Mouse (Mus musculus): ENCODE measurements around the gene Taar7a.

Taar7a gene

DNA sequence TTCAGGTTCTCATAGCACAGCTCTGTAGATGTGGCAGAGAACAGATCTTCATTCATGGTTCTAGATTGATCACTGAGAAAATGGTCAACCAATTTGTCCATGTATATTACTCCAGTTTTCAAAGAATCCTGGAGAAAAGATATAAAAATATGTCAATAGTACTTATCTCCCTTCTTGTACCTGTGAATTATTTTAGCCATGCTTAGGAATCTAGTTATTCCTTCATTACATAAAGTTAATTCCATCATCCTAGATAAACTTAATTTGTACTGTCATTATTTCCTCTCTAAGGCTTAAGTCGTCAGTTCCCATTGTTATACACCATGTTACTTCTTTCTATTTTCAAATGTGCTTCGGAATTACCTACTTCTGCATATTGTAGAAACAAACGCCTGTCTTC, at the start of gene Taar7a:
Taar7a (minus strand) TSS at position 101 of the 400 bp plus-strand sequence.
- DNase-seq (ENCODE audit: low spot score in 2 of 2) = no peak

DNA sequence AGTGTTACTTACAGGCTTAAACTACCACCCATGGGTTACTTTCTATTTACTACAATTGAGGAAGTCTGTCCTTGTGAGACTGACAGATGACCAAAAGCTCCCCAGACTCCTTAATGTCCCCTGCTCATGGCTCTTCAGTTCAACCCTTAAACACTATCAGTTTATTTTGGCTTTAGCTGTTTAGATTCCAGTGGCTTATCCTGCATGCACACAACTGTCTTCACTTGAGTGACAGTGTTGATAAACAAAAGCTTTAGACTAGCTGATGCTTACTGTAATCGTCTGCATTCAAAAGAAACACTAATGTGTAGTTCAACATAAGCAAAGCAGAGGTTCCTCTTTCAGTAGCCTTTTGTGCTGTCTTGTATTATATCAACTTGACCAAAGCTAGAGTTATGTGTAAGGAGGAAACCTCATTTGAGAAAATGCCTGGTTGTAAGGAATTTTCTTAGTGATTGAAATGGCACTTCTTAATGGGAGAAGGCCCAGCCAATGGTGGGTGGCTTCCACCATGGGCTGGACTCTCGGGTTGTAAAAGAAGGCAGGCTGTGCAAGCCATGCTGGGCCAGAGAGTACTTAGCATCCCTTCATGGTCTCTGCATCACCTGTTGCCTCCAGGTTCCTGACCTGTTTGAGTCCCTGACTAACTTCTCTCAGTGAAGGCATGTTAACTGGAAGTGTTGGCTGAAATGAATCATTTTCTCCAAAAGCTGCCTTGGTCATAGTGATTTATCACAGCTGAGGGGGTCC, 47.0 kb upstream of the Taar7a start:
- no peak for DNase-seq (ENCODE audit: low spot score in 2 of 2)

DNA sequence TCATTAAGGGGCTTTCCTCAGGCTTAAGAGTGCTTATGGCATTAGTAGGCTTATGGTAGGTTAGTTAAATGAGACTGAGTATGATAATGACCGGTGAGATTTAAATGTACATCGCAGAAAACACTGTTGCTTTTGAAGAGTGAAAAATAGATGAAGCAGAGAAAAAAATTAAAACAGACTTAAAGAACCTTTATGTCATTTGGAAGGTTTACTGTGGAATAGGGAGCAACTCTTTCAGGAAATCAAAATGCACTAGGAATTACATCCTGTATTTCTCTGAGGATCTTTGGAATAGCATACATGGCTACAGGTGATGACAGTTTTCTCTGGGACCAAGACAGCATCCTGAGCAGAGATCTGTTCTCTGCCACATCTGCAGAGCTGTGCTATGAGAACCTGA, 44.0 kb upstream of the Taar7a start, which contains the start of gene Taar7e:
Taar7e (plus strand) TSS at position 301 of the 400 bp plus-strand sequence.
- no peak for DNase-seq (ENCODE audit: low spot score in 2 of 2)

DNA sequence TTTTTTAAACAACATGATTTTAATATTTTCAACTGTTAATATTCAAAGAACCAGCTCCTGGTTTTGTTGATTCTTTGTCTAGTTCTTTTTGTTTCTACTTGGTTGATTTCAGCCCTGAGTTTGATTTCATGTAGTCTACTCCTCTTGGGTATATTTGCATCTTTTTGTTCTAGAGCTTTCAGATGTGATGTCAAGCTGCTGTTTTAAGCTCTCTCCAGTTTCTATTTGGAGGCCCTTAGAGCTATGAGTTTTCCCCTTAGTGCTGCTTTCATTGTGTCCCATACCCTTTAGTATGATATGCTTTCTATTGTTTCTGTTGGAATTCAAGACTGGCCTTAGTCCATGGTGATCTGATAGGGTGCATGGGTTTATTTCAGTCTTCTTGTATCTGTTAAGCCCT, 38.1 kb upstream of the Taar7a start:
- DNase-seq (ENCODE audit: low spot score in 2 of 2) = no peak

DNA sequence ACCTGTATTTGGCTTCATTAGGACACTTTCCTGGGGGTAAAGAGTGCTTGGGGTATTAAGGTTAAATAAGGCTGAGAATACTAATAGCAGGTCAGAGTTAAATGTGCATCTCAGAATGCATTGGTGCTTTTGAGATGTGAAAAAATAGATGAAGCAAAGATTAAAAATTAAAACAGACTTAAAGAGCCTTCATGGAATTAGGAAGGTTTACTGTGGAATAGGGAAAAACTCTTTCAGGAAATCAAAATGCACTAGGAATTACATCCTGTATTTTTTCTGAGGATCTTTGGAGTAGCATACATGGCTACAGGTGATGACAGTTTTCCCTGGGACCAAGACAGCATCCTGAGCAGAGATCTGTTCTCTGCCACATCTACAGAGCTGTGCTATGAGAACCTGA, 33.6 kb upstream of the Taar7a start, which contains the start of gene Taar7d:
Taar7d (plus strand) TSS at position 301 of the 400 bp plus-strand sequence.
- no peak for DNase-seq (ENCODE audit: low spot score in 2 of 2)

DNA sequence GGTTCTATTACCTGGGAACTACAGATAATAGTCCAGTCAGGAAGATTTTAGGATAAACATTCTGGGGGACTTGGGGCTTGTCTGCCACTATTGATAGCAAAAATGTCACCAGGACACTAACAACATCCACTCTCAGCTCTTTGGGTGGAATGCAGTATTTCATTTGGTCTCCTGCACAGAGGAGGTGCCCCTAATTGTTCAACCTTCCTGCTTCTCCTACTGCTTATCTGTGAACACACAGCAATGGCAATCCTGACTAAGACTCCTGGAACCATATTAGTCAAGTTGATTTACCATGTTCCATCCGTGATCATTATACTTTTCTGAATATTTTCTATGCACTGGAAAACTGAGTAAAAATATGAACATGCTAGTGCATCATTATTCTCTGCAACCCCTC, 14.9 kb upstream of the Taar7a start:
- no peak for DNase-seq (ENCODE audit: low spot score in 2 of 2)

DNA sequence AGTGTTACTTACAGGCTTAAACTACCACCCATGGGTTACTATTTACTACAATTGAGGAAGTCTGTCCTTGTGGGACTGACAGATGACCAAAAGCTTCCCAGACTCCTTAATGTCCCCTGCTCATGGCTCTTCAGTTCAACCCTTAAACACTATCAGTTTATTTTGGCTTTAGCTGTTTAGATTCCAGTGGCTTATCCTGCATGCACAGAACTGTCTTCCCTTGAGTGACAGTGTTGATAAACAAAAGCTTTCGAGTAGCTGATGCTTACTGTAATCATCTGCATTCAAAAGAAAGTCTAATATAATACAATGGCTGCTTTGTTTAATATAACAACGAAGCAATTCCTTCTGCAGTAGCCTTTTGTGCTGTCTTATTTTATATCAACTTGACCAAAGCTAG, 13.8 kb upstream of the Taar7a start:
- DNase-seq (ENCODE audit: low spot score in 2 of 2) = no peak

DNA sequence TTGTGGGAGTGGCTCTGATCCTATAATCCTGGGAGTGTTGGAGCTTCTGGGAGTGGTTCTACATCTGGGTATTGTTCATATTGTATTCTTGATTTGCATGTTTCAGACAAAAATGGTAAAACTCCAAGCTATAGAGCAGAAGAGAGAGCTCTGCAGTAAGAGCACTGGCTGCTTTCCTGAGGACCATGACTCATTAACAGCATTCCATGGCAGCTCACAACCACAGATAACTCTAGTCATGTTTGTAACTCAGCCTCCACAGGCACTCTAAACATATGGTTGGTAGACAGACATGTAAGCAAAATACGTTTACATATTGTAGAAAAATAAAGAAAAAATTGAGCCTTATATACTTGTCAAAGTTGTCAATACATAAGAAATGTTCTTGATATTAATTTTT, 13.2 kb upstream of the Taar7a start:
- DNase-seq (ENCODE audit: low spot score in 2 of 2) = no peak

DNA sequence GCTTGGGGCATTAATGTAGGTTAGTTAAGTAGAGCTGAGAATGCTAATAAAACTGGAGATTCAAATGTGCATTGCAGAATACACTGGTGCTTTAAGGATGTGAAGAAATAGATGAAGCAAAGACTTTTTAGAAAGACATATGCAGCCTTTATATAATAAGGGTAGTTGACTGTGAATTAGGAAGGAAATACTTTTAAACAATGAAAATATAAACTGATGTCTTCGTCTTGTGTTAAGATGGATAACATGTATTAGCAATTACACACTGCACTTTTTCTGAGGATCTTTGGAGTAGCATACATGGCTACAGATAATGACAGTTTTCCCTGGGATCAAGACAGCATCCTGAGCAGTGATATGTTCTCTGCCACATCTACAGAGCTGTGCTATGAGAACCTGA, 6.4 kb upstream of the Taar7a start, which contains the start of gene Taar7b:
Taar7b (plus strand) TSS at position 301 of the 400 bp plus-strand sequence.
- no peak for DNase-seq (ENCODE audit: low spot score in 2 of 2)

DNA sequence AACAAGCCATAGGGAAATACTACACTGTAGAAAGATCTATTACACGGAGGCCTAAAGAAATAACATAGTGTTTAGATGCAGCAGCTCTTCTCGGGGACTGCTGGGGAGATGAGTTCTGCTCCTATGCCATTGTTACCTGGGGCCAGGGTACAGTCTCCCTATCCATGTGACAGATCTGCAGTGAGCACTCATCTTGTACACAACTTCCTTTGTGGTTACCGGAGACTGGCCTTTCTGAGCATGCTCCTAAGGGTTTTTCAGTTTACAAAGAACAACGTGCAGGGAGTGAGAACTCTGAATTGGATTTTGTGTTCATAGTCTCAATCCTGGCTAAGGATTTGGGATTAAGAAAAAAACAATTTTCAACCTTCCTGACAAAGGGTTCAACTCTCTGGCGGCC, 6.9 kb downstream of the Taar7a start:
- no peak for DNase-seq (ENCODE audit: low spot score in 2 of 2)

DNA sequence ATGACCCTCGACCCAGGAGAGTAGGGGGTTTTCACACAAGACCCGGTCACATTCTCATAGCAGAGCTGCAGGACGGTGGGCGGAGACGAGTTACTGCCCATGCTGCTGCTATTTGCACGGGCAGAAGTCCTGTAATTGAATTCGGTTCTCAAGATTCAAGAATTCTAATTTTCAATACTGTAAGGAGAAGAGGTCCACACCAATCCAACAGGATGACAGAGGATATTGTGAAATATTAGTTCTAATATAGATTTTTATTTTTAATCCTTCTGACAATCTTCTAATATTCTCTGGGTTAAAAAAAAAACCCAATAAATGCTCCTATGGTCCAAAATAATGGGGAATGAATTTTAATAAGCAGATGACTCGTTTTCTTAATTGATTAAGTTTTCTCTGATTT, 7.7 kb downstream of the Taar7a start, which contains the start of gene Taar6:
Taar6 (minus strand) TSS at position 101 of the 400 bp plus-strand sequence.
- no peak for DNase-seq (ENCODE audit: low spot score in 2 of 2)

DNA sequence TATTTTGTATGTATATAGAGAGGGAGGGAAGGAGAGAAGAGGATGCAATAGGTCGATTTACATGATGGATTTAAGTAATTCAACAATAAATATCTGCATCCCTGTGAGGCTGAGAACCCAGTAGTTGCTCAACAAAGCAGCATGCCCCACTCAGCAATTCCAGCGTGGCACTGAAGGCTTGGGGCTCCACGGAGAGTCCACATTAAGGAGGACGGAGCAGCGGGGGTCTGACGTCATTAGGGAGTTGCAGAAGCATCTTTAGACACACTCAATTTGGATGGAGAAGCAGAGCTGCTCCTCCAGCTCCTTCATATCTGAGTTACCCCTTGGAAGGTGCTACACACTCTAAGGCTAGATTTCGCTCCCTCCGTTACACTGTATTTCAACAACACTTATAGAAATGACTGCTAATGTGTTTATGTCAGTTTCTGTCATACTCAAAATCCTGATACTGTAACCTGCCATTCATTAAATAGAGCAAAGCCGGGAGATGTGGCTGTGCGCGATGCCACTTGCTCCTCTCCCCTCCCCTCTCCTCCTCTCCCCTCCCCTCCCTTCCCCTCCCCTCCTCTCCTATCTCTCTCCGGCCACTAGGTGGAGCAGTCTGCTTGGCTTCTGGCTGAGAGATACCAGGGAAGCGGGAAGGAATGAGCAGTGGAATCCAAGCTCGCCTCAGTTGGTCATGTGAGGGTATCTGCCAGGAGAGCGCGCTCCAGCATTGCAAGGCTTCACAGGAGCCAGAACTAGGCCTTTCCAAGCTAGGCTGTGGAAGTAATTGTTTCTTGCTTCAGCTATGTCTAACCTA, 14.2 kb downstream of the Taar7a start:
- DNase-seq (ENCODE audit: low spot score in 2 of 2) = peak; percentile 31 to 47

DNA sequence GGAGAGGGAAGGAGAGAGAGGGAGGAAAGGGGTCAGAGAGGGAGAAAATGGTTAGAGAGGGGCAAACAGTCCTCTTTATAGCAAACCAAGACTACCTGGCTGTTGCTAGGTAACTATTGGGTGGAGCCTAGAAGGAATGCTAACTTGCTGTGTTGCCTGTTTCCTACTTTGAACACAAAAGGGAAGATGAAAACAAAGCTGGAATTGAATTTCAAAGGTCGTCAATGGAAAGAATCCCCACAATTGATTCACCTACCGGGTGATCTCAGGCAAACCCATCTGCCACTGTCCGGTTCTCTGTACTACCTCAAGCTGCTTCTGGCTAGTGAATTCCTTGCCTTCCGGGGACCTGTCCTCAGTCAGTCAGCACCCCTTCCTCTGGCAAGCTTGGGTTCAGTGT, 15.3 kb downstream of the Taar7a start:
- no peak for DNase-seq (ENCODE audit: low spot score in 2 of 2)

DNA sequence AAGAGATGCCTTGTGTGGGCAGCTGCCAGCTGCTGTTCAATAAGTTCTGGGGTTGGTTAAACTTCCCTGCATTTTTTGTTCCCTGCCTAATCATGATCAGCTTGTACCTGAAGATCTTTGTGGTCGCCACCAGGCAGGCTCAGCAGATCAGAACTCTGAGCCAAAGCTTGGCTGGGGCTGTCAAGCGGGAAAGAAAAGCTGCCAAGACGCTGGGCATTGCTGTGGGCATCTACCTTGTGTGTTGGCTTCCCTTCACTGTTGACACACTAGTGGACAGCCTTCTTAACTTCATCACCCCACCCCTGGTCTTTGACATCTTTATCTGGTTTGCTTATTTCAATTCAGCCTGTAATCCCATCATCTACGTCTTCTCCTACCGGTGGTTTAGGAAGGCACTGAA, 22.0 kb downstream of the Taar7a start:
- DNase-seq (ENCODE audit: low spot score in 2 of 2) = no peak

DNA sequence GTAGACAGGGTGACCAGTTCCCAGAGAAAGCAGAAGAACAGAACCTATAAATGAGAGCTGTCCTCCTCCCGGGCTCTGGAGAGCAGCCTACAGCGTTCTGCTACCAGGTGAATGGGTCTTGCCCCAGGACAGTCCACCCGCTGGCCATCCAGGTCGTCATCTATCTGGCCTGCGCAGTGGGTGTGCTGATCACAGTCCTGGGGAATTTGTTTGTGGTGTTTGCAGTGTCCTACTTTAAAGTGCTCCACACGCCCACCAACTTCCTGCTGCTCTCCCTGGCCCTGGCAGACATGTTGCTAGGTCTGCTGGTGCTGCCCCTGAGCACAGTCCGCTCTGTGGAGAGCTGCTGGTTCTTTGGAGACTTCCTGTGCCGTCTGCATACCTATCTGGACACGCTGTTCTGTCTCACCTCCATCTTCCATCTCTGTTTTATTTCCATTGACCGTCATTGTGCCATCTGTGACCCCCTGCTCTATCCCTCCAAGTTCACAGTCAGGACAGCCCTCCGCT, 22.6 kb downstream of the Taar7a start, which contains the start of gene Taar5:
Taar5 (plus strand) TSS at position 51 of the 510 bp plus-strand sequence.
- DNase-seq (ENCODE audit: low spot score in 2 of 2) = no peak

DNA sequence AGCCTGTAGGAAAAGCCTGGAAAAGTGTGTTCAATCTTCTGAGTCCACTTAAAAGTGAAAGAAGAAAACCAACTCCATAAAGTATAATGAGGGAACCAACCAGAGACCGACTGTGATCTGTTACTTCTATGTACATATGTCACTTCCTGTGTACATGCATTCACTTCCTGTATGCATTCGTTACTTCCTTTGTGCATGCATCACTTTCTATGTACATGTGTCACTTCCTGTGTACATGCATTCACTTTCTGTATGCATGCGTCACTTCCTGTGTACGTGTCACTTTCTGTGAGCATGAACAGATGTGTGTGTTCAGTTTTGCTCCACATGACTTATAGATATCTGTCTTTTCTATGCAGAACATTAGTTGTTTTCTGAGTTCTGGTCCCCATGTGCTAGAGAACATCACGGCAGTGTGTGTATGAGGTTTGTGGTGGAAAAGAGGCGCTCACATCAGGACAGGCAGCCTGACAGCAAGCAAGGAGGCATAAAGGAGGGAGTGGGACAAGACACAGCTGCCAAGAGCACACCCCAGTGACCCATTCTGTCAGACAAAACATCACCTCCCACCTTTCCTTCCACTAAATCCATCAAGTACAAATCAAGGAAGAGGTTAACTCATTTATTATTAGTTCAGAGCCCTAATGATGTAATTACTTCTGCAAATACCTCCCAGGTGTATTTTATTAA, 28.2 kb downstream of the Taar7a start:
- DNase-seq (ENCODE audit: low spot score in 2 of 2) = no peak

DNA sequence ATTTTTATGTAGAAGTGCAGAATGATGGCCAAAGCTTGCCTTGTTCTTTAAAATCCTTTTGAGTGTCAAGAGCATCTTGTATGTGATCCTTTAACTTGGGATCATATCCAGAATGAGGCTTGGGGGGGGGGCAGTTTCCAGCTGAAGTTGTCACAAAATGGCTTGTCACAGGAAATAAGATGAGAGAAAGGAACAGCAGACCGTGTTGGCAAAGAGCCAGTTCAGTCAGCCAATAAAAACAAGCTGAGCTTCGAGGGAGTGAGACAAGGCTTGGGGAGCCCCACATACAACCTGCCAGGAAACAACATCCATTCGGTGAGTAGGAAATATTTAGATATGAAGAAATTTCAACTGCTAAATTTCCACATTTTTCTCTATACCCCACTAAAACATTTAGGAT, 29.8 kb downstream of the Taar7a start:
- no peak for DNase-seq (ENCODE audit: low spot score in 2 of 2)

DNA sequence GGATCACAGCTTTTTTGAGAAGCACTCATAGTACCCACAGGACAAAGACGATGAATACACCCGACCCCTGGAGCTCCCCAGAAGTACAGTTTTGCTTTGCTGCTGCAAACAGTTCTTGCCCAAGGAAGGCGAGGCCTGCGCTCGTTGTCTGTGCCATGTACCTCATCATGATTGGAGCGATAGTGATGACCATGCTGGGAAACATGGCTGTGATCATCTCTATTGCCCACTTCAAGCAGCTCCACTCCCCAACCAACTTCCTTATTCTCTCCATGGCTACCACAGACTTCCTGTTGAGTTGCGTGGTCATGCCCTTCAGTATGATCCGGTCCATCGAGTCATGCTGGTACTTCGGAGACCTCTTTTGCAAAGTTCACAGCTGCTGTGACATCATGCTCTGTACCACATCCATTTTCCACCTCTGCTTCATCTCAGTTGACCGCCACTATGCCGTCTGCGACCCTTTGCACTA, 32.8 kb downstream of the Taar7a start, which contains the start of gene Taar4:
Taar4 (plus strand) TSS at position 51 of the 472 bp plus-strand sequence.
- DNase-seq (ENCODE audit: low spot score in 2 of 2) = no peak

DNA sequence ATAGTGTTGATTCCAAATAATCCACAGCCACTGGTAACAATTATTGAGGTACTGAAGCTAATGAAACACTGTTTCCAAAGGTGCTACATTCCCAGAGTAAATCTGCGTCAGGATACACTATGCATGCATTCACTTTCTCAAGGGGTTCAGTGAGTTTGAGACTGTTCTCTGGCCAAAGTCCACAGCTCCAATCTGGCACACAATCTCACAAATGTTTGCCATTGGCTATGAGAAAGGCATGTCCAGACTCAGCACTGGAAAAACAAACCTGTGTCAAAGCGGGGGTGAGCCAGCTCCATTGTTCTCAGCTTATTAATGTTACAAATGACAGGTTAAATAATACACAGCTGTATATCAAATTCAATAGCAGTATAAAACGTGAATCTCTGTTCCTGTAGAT, 34.2 kb downstream of the Taar7a start:
- DNase-seq (ENCODE audit: low spot score in 2 of 2) = no peak

DNA sequence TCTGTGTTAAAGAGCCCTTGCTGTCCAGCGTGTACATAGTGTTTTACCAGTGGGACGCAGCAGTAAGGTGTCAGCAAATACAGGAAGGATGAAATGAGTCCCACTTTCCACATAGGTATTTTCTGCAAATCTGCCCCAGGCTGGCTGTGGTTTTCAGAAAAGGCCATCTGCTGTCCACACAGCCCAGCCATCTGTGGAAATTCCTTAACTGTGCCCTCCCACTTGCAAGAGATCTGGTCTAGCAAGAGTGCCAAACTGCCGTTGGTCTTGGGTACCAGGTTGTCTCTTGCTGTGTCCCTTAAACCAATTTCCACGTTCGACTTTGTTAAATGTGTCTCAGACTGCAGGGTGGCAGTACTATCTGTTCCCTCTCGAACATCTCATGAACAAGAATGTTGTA, 41.6 kb downstream of the Taar7a start:
- no peak for DNase-seq (ENCODE audit: low spot score in 2 of 2)

DNA sequence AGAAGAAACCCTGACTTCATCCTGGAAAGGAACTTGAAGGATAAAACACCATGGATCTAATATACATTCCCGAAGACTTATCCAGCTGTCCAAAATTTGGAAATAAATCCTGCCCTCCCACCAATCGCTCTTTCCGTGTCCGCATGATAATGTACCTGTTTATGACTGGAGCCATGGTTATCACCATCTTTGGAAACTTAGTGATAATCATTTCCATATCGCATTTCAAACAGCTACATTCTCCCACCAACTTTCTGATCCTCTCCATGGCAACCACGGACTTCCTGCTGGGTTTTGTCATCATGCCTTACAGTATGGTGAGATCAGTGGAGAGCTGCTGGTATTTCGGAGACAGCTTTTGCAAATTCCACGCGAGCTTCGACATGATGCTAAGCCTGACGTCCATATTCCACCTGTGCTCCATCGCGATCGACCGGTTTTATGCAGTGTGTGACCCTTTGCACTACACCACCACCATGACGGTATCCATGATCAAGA, 43.7 kb downstream of the Taar7a start, which contains the start of gene Taar3:
Taar3 (plus strand) TSS at position 51 of the 498 bp plus-strand sequence.
- no peak for DNase-seq (ENCODE audit: low spot score in 2 of 2)

Measured in heart, adult 9 months (tissue).